Mouse (Mus musculus): ENCODE measurements at regions not wholly inside any gene's neighbourhood (a gene's known extent, or its start where the extent isn't known, plus 50 kb on each side); places are given as distances from the start of the nearest gene placed in this dataset.

GRCm38 (mm10) chr12:30647511-30647910 is 63.3 kb downstream of the Tmem18 start:
- peak; percentile 16 for DNase-seq

- DNase-seq, result peak; percentile 3
Observed at GRCm38 (mm10) chr12:30651506-30651905, 67.3 kb downstream of the Tmem18 start.

GRCm38 (mm10) chr12:30654347-30655075 is 70.3 kb downstream of the Tmem18 start:
- no peak for DNase-seq

GRCm38 (mm10) chr12:30655076-30655421 is 70.8 kb downstream of the Tmem18 start:
- DNase-seq, result no peak

- DNase-seq, result no peak
Observed at GRCm38 (mm10) chr12:30678826-30679225, 94.6 kb downstream of the Tmem18 start.

- no peak for DNase-seq
Observed at GRCm38 (mm10) chr12:30690038-30690437, 105.8 kb downstream of the Tmem18 start.

- DNase-seq, result no peak
Observed at GRCm38 (mm10) chr12:30693540-30693939, 109.3 kb downstream of the Tmem18 start.

- no peak for DNase-seq
Observed at GRCm38 (mm10) chr12:30698256-30698655, 114.0 kb downstream of the Tmem18 start.

- DNase-seq, result no peak
Observed at GRCm38 (mm10) chr12:30703691-30704090, 119.5 kb downstream of the Tmem18 start.

GRCm38 (mm10) chr12:30707271-30707670 is 123.0 kb downstream of the Tmem18 start:
- DNase-seq, result no peak

GRCm38 (mm10) chr12:30708635-30709181 is 124.5 kb downstream of the Tmem18 start:
- DNase-seq, result no peak

GRCm38 (mm10) chr12:30710554-30710953 is 126.3 kb downstream of the Tmem18 start:
- DNase-seq, result no peak

- DNase-seq, result no peak
Observed at GRCm38 (mm10) chr12:30726747-30727146, 142.5 kb downstream of the Tmem18 start.

- no peak for DNase-seq
Observed at GRCm38 (mm10) chr12:30729437-30729836, 145.2 kb downstream of the Tmem18 start.

GRCm38 (mm10) chr12:30767621-30768020 is 116.5 kb upstream of the Alkal2 start:
- peak; percentile 44 for DNase-seq

GRCm38 (mm10) chr12:30793371-30793770 is 90.8 kb upstream of the Alkal2 start:
- DNase-seq, result no peak

GRCm38 (mm10) chr12:30816096-30816495 is 68.0 kb upstream of the Alkal2 start:
- DNase-seq, result peak; percentile 79

- no peak for DNase-seq
Observed at GRCm38 (mm10) chr12:30831383-30831782, 52.7 kb upstream of the Alkal2 start.
